Mouse (Mus musculus) embryonic fibroblast, embryonic 13.5 days (primary cell): Measurements from ENCODE around the gene Armcx6.
"Not testable (repeated sequence)": the region's sequence is repeated elsewhere in the genome, so short reads cannot be mapped to it uniquely, and the experiment has no call there.

ENCODE experiments used
- CTCF ChIP-seq: IDR thresholded peaks from 2 replicates; pipeline ENCODE4 v1.5.1; 2011; ENCODE audit warnings: mild to moderate bottlenecking, control low read depth, low read length, moderate library complexity, borderline replicate concordance; ENCODE audit not compliant: insufficient read depth
- POLR2A ChIP-seq: IDR thresholded peaks from 2 replicates; pipeline ENCODE4 v1.6.1; 2011; ENCODE audit warnings: low read depth, mild to moderate bottlenecking, control low read depth, low read length, moderate library complexity

DNA sequence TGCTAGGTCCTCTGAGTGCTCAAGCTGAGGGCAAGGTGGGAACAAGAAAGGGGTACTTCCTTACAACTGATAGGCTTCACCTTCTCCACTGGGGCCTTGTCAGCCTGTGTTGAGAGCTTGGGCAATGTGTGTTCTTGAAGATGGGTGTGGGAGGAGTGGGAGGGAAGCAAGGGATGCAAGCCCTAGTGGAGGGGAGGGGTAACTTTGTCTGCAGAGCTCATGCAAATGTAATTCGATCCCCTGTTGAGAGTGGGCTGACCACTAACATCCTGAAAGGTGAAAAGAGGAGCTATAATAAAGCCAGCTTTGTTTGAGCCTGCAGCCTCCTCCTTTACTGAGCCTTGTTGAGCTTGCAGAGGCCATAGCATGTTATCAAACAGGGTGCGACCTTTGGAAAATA lies 27.5 kb downstream of the Armcx6 start:
- not testable (repeated sequence) for TF ChIP-seq POLR2A, CTCF
